In the genomic region with DNA sequence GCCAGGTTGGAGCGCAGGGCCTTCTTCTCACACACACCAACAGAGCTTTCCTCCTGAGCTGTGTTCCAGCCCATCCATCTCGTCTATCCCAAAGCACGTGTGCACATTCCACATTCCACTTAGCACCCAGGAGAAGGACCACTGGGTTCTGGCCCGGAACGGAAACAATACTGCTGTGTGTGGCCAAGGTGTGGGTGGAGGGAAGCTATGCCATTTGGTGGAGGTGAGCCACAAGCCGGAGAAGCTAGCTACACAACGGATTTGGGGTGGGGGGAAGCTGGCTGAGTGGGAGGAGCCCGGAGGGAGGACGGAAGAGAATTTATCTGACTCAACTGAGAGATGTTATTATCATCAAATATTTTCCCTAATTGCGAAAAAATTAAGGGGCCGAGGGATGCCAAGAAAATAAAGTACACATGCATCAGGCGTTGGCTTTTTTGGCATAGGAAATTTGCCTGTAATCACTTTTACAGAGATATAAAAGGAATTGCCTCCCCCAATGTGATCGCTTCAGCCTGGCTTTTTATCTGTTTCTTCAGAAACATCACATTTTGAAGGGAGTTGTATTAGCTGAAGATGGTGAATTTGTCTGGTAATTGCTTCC, we compare ENCODE assay signal across 17 mouse cellular contexts. TPM values are rescaled to one million over a fixed set of nuclear protein-coding genes. Genes with fewer than 3 reads are reported as not detected.
DNase-seq lines count a peak whose midpoint lies in the region; ATAC-seq lines count a peak whose summit lies in the region.
"Had no signal": no experiment of that assay in that cellular context is flagged by ENCODE, and none has a peak within 500 bp of the region (broad histone marks: within the 10 kb centered on the region; RNA-seq: fewer than 3 reads in every experiment).

No protein-coding gene starts in this region.

- 0 out of 2 replicates have a peak, but pooled peaks cover 1% of the 10 kb centered on the region for H3K27me3 ChIP-seq in kidney, embryonic 14.5 days (ENCODE audit: control insufficient read depth, insufficient read depth, low read length)
- H3K27me3 ChIP-seq in stomach, embryonic 16.5 days (ENCODE audit: control insufficient read depth, insufficient read depth, low read length) = peaks cover 2% of the 10 kb centered on the region; the same call in 1 of the 2 replicates
- H3K27me3 ChIP-seq in forebrain, embryonic 13.5 days = no peaks in the 10 kb centered on the region
- H3K27me3 ChIP-seq: neural tube, embryonic 13.5 days had no signal

- no peak for ATAC-seq in kidney, embryonic 14.5 days (ENCODE audit: low FRiP score, low TSS enrichment)
- peak; percentile 12; the same call in 1 of the 2 replicates for ATAC-seq in stomach, embryonic 16.5 days (ENCODE audit: insufficient read depth, low FRiP score)
- no peak for ATAC-seq in forebrain, embryonic 13.5 days
- ATAC-seq: CD4-positive, CD25-positive, alpha-beta regulatory T cell, adult 4 months; intestine, postnatal 0 days; midbrain, embryonic 16.5 days had no signal

- H3K4me1 ChIP-seq in kidney, embryonic 14.5 days (ENCODE audit: control insufficient read depth, insufficient read depth, low read length) = peaks cover 15% of the 10 kb centered on the region
- 0 out of 2 replicates have a peak, but pooled peaks cover 3% of the 10 kb centered on the region for H3K4me1 ChIP-seq in stomach, embryonic 16.5 days (ENCODE audit: control insufficient read depth, insufficient read depth, low read length)
- peaks cover 26% of the 10 kb centered on the region for H3K4me1 ChIP-seq in forebrain, embryonic 13.5 days
- H3K4me1 ChIP-seq: liver, embryonic 15.5 days had no signal

- 50% methylated on average over 13 of the region's 13 CpGs for WGBS in kidney, embryonic 14.5 days
- 54% methylated on average over 13 of the region's 13 CpGs for WGBS in stomach, embryonic 16.5 days
- 83% methylated on average over 13 of the region's 13 CpGs for WGBS in forebrain, embryonic 13.5 days

- no peaks in the 10 kb centered on the region for H3K36me3 ChIP-seq in kidney, embryonic 14.5 days (ENCODE audit: control insufficient read depth, insufficient read depth, low read length)
- no peaks in the 10 kb centered on the region for H3K36me3 ChIP-seq in stomach, embryonic 16.5 days (ENCODE audit: control insufficient read depth, insufficient read depth, low read length)
- H3K36me3 ChIP-seq in forebrain, embryonic 13.5 days (ENCODE audit: poor library complexity, severe bottlenecking) = no peaks in the 10 kb centered on the region
- H3K36me3 ChIP-seq: hindbrain, embryonic 12.5 days; liver, embryonic 15.5 days; neural tube, embryonic 13.5 days had no signal

- H3K9ac ChIP-seq in kidney, embryonic 14.5 days (ENCODE audit: low read depth, low read length) = no peak overlapping the region
- no peak overlapping the region for H3K9ac ChIP-seq in stomach, embryonic 16.5 days (ENCODE audit: low read length)
- no peak overlapping the region for H3K9ac ChIP-seq in forebrain, embryonic 13.5 days
- H3K9ac ChIP-seq: hindbrain, embryonic 12.5 days; liver, embryonic 15.5 days; neural tube, embryonic 13.5 days had no signal

- peak; percentile 26 for DNase-seq in kidney, postnatal 10 days
- DNase-seq in right cerebral cortex, postnatal 25 days = peak; percentile 36
- no peak for DNase-seq in right cerebral cortex, postnatal 36 days (ENCODE audit: low spot score in 2 of 2)
- peak; percentile 11 to 12 for DNase-seq in heart, postnatal 14 days
- no peak for DNase-seq in adrenal gland, postnatal 14 days
- DNase-seq: cerebellum, adult 18-20 months; right cerebral cortex, adult 18-20 months; thymus, postnatal 36 days had no signal

- no peaks in the 10 kb centered on the region for H3K9me3 ChIP-seq in kidney, embryonic 14.5 days (ENCODE audit: control insufficient read depth, low read length)
- no peaks in the 10 kb centered on the region for H3K9me3 ChIP-seq in stomach, embryonic 16.5 days (replicated peaks; ENCODE audit: control insufficient read depth, low read length)
- H3K9me3 ChIP-seq in forebrain, embryonic 13.5 days (replicated peaks) = no peaks in the 10 kb centered on the region
- H3K9me3 ChIP-seq: hindbrain, embryonic 12.5 days; liver, embryonic 15.5 days; neural tube, embryonic 13.5 days had no signal

- no peak overlapping the region for H3K4me3 ChIP-seq in kidney, embryonic 14.5 days (ENCODE audit: low read length)
- no peak overlapping the region for H3K4me3 ChIP-seq in stomach, embryonic 16.5 days (replicated peaks; ENCODE audit: low read length)
- H3K4me3 ChIP-seq in forebrain, embryonic 13.5 days = no peak overlapping the region
- H3K4me3 ChIP-seq: hindbrain, embryonic 12.5 days; liver, embryonic 15.5 days; neural tube, embryonic 13.5 days had no signal

- no peak overlapping the region for H3K27ac ChIP-seq in kidney, embryonic 14.5 days (ENCODE audit: low read depth, low read length)
- peak overlapping the region; percentile 55; the same call in 1 of the 2 replicates for H3K27ac ChIP-seq in stomach, embryonic 16.5 days (ENCODE audit: low read length)
- H3K27ac ChIP-seq in forebrain, embryonic 13.5 days = no peak overlapping the region
- H3K27ac ChIP-seq: hindbrain, embryonic 12.5 days; liver, embryonic 15.5 days; neural tube, embryonic 13.5 days had no signal

- intact Hi-C loops in heart, postnatal 14 days (cut with DNase I) = no loop called here

- H3K4me2 ChIP-seq in kidney, embryonic 14.5 days (replicated peaks; ENCODE audit: low read depth, low read length) = no peak overlapping the region
- H3K4me2 ChIP-seq in stomach, embryonic 16.5 days (ENCODE audit: low read depth, low read length) = no peak overlapping the region
- no peak overlapping the region for H3K4me2 ChIP-seq in forebrain, embryonic 13.5 days
- H3K4me2 ChIP-seq: hindbrain, embryonic 12.5 days; liver, embryonic 15.5 days; neural tube, embryonic 13.5 days had no signal

RNA-seq across cellular contexts. Expression of gene Adgrd1, which starts 29.2 kb away (rescaled TPM):
- polyA plus RNA-seq in kidney, embryonic 14.5 days (2014; fragmentation: Nextera tagmentation; extraction: Ambion mirVana) = 0.50 and 0.51 TPM in 2 replicates
- total RNA-seq in heart, postnatal 14 days (2021) = 1 to 10 TPM; 6.7 to 7.3 TPM
- 4.9 and 5.8 TPM in 2 replicates for polyA plus RNA-seq in stomach, embryonic 16.5 days (2015; fragmentation: Nextera tagmentation; extraction: Ambion mirVana)
- 0.05 and 0.09 TPM in 2 replicates for polyA plus RNA-seq in forebrain, embryonic 13.5 days (2015; fragmentation: Nextera tagmentation; extraction: Ambion mirVana)
- 4.9 and 5.0 TPM in 2 replicates for total RNA-seq in adrenal gland, postnatal 14 days (2021)

RNA-seq across cellular contexts. Expression of gene Ran, which starts 47.5 kb away (rescaled TPM):
- polyA plus RNA-seq in kidney, embryonic 14.5 days (2014; fragmentation: Nextera tagmentation; extraction: Ambion mirVana) = 768 and 779 TPM in 2 replicates
- 100 to 1,000 TPM in 1 of 2 experiments, 10 to 100 TPM in 1; 85.2 to 106 TPM for total RNA-seq in heart, postnatal 14 days (2021)
- 421 and 484 TPM in 2 replicates for polyA plus RNA-seq in stomach, embryonic 16.5 days (2015; fragmentation: Nextera tagmentation; extraction: Ambion mirVana)
- polyA plus RNA-seq in forebrain, embryonic 13.5 days (2015; fragmentation: Nextera tagmentation; extraction: Ambion mirVana) = 746 and 789 TPM in 2 replicates
- total RNA-seq in adrenal gland, postnatal 14 days (2021) = 212 and 219 TPM in 2 replicates

RNA-seq across cellular contexts. Expression of gene Stx2, which starts 59.0 kb away (rescaled TPM):
- 18.1 and 29.5 TPM in 2 replicates for polyA plus RNA-seq in kidney, embryonic 14.5 days (2014; fragmentation: Nextera tagmentation; extraction: Ambion mirVana)
- total RNA-seq in heart, postnatal 14 days (2021) = 10 to 100 TPM; 16.0 to 18.8 TPM
- 27.8 and 30.6 TPM in 2 replicates for polyA plus RNA-seq in stomach, embryonic 16.5 days (2015; fragmentation: Nextera tagmentation; extraction: Ambion mirVana)
- 17.1 and 18.1 TPM in 2 replicates for polyA plus RNA-seq in forebrain, embryonic 13.5 days (2015; fragmentation: Nextera tagmentation; extraction: Ambion mirVana)
- total RNA-seq in adrenal gland, postnatal 14 days (2021) = 27.1 and 27.5 TPM in 2 replicates

Comparison
In these comparisons a context has a peak if more than half of its experiments do, and no peak if none do; other contexts are left out.
1. DNase-seq: peak in kidney, postnatal 10 days (single experiment), right cerebral cortex, postnatal 25 days (single experiment) and heart, postnatal 14 days (2 of 2); none in right cerebral cortex, postnatal 36 days (0 of 2) and adrenal gland, postnatal 14 days (single experiment).